Comparison of ENCODE assay signal across 10 mouse cellular contexts in genomic region chr4:53952288-53952687, GRCm38 (mm10).
A peak's percentile ranks its signal among the peaks of the same experiment; 100 is the strongest.
DNase-seq lines count a peak whose midpoint lies in the region; ATAC-seq lines count a peak whose summit lies in the region.
"Had no signal": no experiment of that assay in that cellular context is flagged by ENCODE, and none has a peak within 500 bp of the region (broad histone marks: within the 10 kb centered on the region; RNA-seq: fewer than 3 reads in every experiment).

No protein-coding gene starts in this region.

- no peak overlapping the region for H3K4me3 ChIP-seq in hindbrain, embryonic 10.5 days
- no peak overlapping the region for H3K4me3 ChIP-seq in hindbrain, embryonic 12.5 days
- H3K4me3 ChIP-seq in kidney, embryonic 16.5 days (ENCODE audit: low read length): no peak overlapping the region
- H3K4me3 ChIP-seq in midbrain, embryonic 13.5 days (replicated peaks): no peak overlapping the region
- no peak overlapping the region for H3K4me3 ChIP-seq in intestine, embryonic 16.5 days (ENCODE audit: low read length)
- H3K4me3 ChIP-seq: limb, embryonic 13.5 days had no signal

- H3K9me3 ChIP-seq in hindbrain, embryonic 10.5 days: no peaks in the 10 kb centered on the region
- no peaks in the 10 kb centered on the region for H3K9me3 ChIP-seq in hindbrain, embryonic 12.5 days (replicated peaks)
- H3K9me3 ChIP-seq in kidney, embryonic 16.5 days (ENCODE audit: low read length): no peaks in the 10 kb centered on the region
- no peaks in the 10 kb centered on the region for H3K9me3 ChIP-seq in midbrain, embryonic 13.5 days
- H3K9me3 ChIP-seq in intestine, embryonic 16.5 days (ENCODE audit: control insufficient read depth, low read length): no peaks in the 10 kb centered on the region
- H3K9me3 ChIP-seq: limb, embryonic 13.5 days had no signal

- DNase-seq in hindbrain, embryonic 10.5 days (ENCODE audit: low spot score): peak; percentile 33
- peak; percentile 58 for DNase-seq in embryo, embryonic 10.5 days (ENCODE audit: low spot score)
- no peak for DNase-seq in right cerebral cortex, postnatal 4 days
- no peak for DNase-seq in urinary bladder, adult 2 months (ENCODE audit: low spot score)
- DNase-seq: thymus, postnatal 4 days had no signal

- peak overlapping the region; percentile 82 for H3K27ac ChIP-seq in hindbrain, embryonic 10.5 days
- H3K27ac ChIP-seq in hindbrain, embryonic 12.5 days: no peak overlapping the region
- H3K27ac ChIP-seq in kidney, embryonic 16.5 days (ENCODE audit: low read length): peak overlapping the region; percentile 59; the same call in 1 of the 2 replicates
- peak overlapping the region; percentile 74 for H3K27ac ChIP-seq in midbrain, embryonic 13.5 days
- H3K27ac ChIP-seq in intestine, embryonic 16.5 days (ENCODE audit: low read length): no peak overlapping the region
- H3K27ac ChIP-seq: limb, embryonic 13.5 days had no signal

- no peaks in the 10 kb centered on the region for H3K36me3 ChIP-seq in hindbrain, embryonic 10.5 days
- H3K36me3 ChIP-seq in hindbrain, embryonic 12.5 days: no peaks in the 10 kb centered on the region
- no peaks in the 10 kb centered on the region for H3K36me3 ChIP-seq in kidney, embryonic 16.5 days (ENCODE audit: insufficient read depth, low read length)
- no peaks in the 10 kb centered on the region for H3K36me3 ChIP-seq in midbrain, embryonic 13.5 days
- H3K36me3 ChIP-seq in intestine, embryonic 16.5 days (ENCODE audit: control insufficient read depth, insufficient read depth, low read length): no peaks in the 10 kb centered on the region
- H3K36me3 ChIP-seq: limb, embryonic 13.5 days had no signal

- no peak overlapping the region for H3K9ac ChIP-seq in hindbrain, embryonic 12.5 days
- H3K9ac ChIP-seq in kidney, embryonic 16.5 days (replicated peaks; ENCODE audit: low read length): no peak overlapping the region
- H3K9ac ChIP-seq in midbrain, embryonic 13.5 days (replicated peaks): no peak overlapping the region
- H3K9ac ChIP-seq in intestine, embryonic 16.5 days (ENCODE audit: low read depth, low read length): no peak overlapping the region
- H3K9ac ChIP-seq: limb, embryonic 13.5 days had no signal

- ATAC-seq in hindbrain, embryonic 12.5 days (ENCODE audit: low FRiP score): no peak
- ATAC-seq in kidney, embryonic 16.5 days (ENCODE audit: low FRiP score, low TSS enrichment): no peak
- no peak for ATAC-seq in midbrain, embryonic 13.5 days
- ATAC-seq in intestine, embryonic 16.5 days: no peak

- H3K27me3 ChIP-seq in hindbrain, embryonic 10.5 days (ENCODE audit: insufficient read depth, poor library complexity, severe bottlenecking): no peaks in the 10 kb centered on the region
- no peaks in the 10 kb centered on the region for H3K27me3 ChIP-seq in hindbrain, embryonic 12.5 days
- no peaks in the 10 kb centered on the region for H3K27me3 ChIP-seq in kidney, embryonic 16.5 days (ENCODE audit: insufficient read depth, low read length)
- H3K27me3 ChIP-seq in midbrain, embryonic 13.5 days: no peaks in the 10 kb centered on the region
- H3K27me3 ChIP-seq in intestine, embryonic 16.5 days (replicated peaks; ENCODE audit: control insufficient read depth, insufficient read depth, low read length): no peaks in the 10 kb centered on the region
- H3K27me3 ChIP-seq: limb, embryonic 13.5 days had no signal

- H3K4me2 ChIP-seq in hindbrain, embryonic 12.5 days (replicated peaks): no peak overlapping the region
- H3K4me2 ChIP-seq in kidney, embryonic 16.5 days (replicated peaks; ENCODE audit: low read depth, low read length): no peak overlapping the region
- no peak overlapping the region for H3K4me2 ChIP-seq in midbrain, embryonic 13.5 days (replicated peaks)
- H3K4me2 ChIP-seq in intestine, embryonic 16.5 days (ENCODE audit: low read depth, low read length): no peak overlapping the region
- H3K4me2 ChIP-seq: limb, embryonic 13.5 days had no signal

- 2% methylated on average over 3 of the region's 3 CpGs for WGBS in hindbrain, embryonic 10.5 days
- 1% methylated on average over 3 of the region's 3 CpGs for WGBS in hindbrain, embryonic 12.5 days
- 17% methylated on average over 3 of the region's 3 CpGs for WGBS in kidney, embryonic 16.5 days
- 2% methylated on average over 3 of the region's 3 CpGs for WGBS in midbrain, embryonic 13.5 days
- 11% methylated on average over 3 of the region's 3 CpGs for whole genome bisulfite sequencing in intestine, embryonic 16.5 days

- peaks cover 26% of the 10 kb centered on the region for H3K4me1 ChIP-seq in hindbrain, embryonic 10.5 days (replicated peaks)
- 0 out of 2 replicates have a peak, but pooled peaks cover 12% of the 10 kb centered on the region for H3K4me1 ChIP-seq in hindbrain, embryonic 12.5 days
- peaks cover 6% of the 10 kb centered on the region; the same call in 1 of the 2 replicates for H3K4me1 ChIP-seq in kidney, embryonic 16.5 days (ENCODE audit: insufficient read depth, low read length)
- H3K4me1 ChIP-seq in midbrain, embryonic 13.5 days (replicated peaks): peaks cover 17% of the 10 kb centered on the region
- no peaks in the 10 kb centered on the region for H3K4me1 ChIP-seq in intestine, embryonic 16.5 days (ENCODE audit: control insufficient read depth, insufficient read depth, low read length)

Comparison
In these comparisons a context has a peak if more than half of its experiments do, and no peak if none do; other contexts are left out.
1. H3K27ac ChIP-seq: peak in hindbrain, embryonic 10.5 days (single experiment), kidney, embryonic 16.5 days (single experiment) and midbrain, embryonic 13.5 days (single experiment); none in hindbrain, embryonic 12.5 days (single experiment) and intestine, embryonic 16.5 days (single experiment).
2. DNase-seq: peak in hindbrain, embryonic 10.5 days (single experiment) and embryo, embryonic 10.5 days (single experiment); none in right cerebral cortex, postnatal 4 days (single experiment) and urinary bladder, adult 2 months (single experiment).